Mouse (Mus musculus) spleen, adult 2 months (tissue): ENCODE results near the gene Id3.

Experiments
- CTCF ChIP-seq: fragments of 200-500 bp; IDR thresholded peaks from 2 replicates; pipeline ENCODE4 v1.5.1; 2011; ENCODE audit warnings: mild to moderate bottlenecking, inconsistent platforms; ENCODE audit not compliant: insufficient read depth, insufficient read length, insufficient replicate concordance; ENCODE audit errors: extremely low read depth
- POLR2A ChIP-seq: fragments of 200-500 bp; IDR thresholded peaks from 2 replicates; pipeline ENCODE4 v1.6.1; 2011; ENCODE audit warnings: low read depth, low read length, inconsistent platforms

DNA sequence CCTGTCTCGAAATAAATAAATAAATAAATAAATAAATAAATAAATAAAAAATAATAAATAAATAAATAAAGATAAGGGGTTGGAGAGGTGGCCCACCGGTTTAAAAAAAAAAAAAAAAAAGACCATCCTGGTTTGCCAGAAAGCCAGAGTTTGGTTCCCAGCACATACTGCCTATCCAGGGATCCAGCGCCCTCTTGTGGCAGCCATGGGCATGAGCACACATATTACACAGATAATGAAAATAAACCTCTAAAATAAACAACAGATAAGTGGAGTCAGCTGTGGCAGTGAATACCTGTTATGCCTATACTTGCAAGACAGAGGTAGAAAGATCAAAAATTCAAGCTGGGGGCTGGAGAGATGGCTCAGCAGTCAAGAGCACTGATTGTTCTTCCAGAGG lies 6.4 kb downstream of the Id3 start:
- peak; percentile 77; the same call in 1 of the 2 replicates for TF ChIP-seq CTCF
- TF ChIP-seq POLR2A: no peak
